Mouse (Mus musculus): ENCODE measurements at regions not wholly inside any gene's neighbourhood (a gene's known extent, or its start where the extent isn't known, plus 50 kb on each side); places are given as distances from the start of the nearest gene placed in this dataset.

- TF ChIP-seq CTCF (IDR thresholded peaks at IDR 0.05 in 2 of 3, conservative IDR thresholded peaks at IDR 0.05 in 1 of 3; ENCODE audit: control insufficient read depth in 1 of 3, insufficient read depth in 1 of 3, low read depth in 2 of 3, low read length in 3 of 3, poor library complexity in 1 of 3, severe bottlenecking in 1 of 3) = no peak
- no peak for TF ChIP-seq POLR2AphosphoS5 (IDR thresholded peaks at IDR 0.05; ENCODE audit: borderline replicate concordance, low read depth, low read length)
- no peak for TF ChIP-seq POLR2A (IDR thresholded peaks at IDR 0.05; ENCODE audit: control insufficient read depth in 1 of 2, insufficient read depth in 1 of 2, low read depth in 1 of 2, low read length in 2 of 2, poor library complexity in 1 of 2)
- TF ChIP-seq RAD21 (IDR thresholded peaks at IDR 0.05; ENCODE audit: low read depth, low read length) = no peak
- TF ChIP-seq MEF2A (IDR thresholded peaks at IDR 0.05; ENCODE audit: extremely low read depth, insufficient replicate concordance, low read depth, low read length, poor library complexity, severe bottlenecking) = no peak
- no peak for TF ChIP-seq USF2 (IDR thresholded peaks at IDR 0.05; ENCODE audit: borderline replicate concordance in 1 of 2, insufficient read depth in 1 of 2, low read depth in 1 of 2, low read length in 2 of 2)
- TF ChIP-seq MAX (IDR thresholded peaks at IDR 0.05; ENCODE audit: low read length) = no peak
- TF ChIP-seq EP300 (IDR thresholded peaks at IDR 0.05; ENCODE audit: low read depth in 1 of 2, low read length in 2 of 2) = no peak
- TF ChIP-seq ZKSCAN1 (IDR thresholded peaks at IDR 0.05; ENCODE audit: low read depth, low read length) = no peak
- TF ChIP-seq HCFC1 (IDR thresholded peaks at IDR 0.05; ENCODE audit: low read depth, low read length) = no peak
- no peak for TF ChIP-seq MAZ (IDR thresholded peaks at IDR 0.05; ENCODE audit: low read depth, low read length)
- no peak for TF ChIP-seq ZC3H11A (IDR thresholded peaks at IDR 0.05; ENCODE audit: low read depth, low read length)
These were observed 185.0 kb upstream of the Pot1a start for GRCm38 (mm10) chr6:25994044-25994443.

All from MEL (cell line).